Mouse (Mus musculus) adrenal gland, postnatal 10 days (tissue): ENCODE measurements at regions not wholly inside any gene's neighbourhood (a gene's known extent, or its start where the extent isn't known, plus 50 kb on each side); places are given as distances from the start of the nearest gene placed in this dataset.
A peak's percentile ranks its signal among the peaks of the same experiment; 100 is the strongest.
"Not testable (repeated sequence)": the region's sequence is repeated elsewhere in the genome, so short reads cannot be mapped to it uniquely, and the experiment has no call there.

Experiments
- DNase-seq: peaks from one replicate; pipeline ENCODE4 v3.0.0; 2021; ENCODE audit warnings: mixed read lengths

- DNase-seq = no peak
Measured at GRCm38 (mm10) chr13:35601560-35602135, 58.0 kb upstream of the Cdyl start.

- DNase-seq = no peak
Measured at GRCm38 (mm10) chr13:35603080-35603479, 56.6 kb upstream of the Cdyl start.

- DNase-seq = peak; percentile 42
Measured at GRCm38 (mm10) chr13:35604061-35604460, 55.6 kb upstream of the Cdyl start.

- no peak for DNase-seq
Measured at GRCm38 (mm10) chr13:35604765-35605164, 54.9 kb upstream of the Cdyl start.

- not testable (repeated sequence) for DNase-seq
Measured at GRCm38 (mm10) chr13:35606857-35607561, 52.6 kb upstream of the Cdyl start.

GRCm38 (mm10) chr13:35607710-35608109 is 51.9 kb upstream of the Cdyl start:
- DNase-seq = no peak
